Mouse (Mus musculus): ENCODE data around the gene Rnf19b. TPM values are rescaled to one million over a fixed set of nuclear protein-coding genes. Genes with fewer than 3 reads are reported as not detected.

The Rnf19b gene
- total RNA-seq, 2 experiments from 2014 or later = 41.0 to 42.4 TPM

GRCm38 (mm10) chr4:129062281-129063075 lies 4.4 kb downstream of the Rnf19b start:
- DNase-seq (ENCODE audit: low spot score in 2 of 2) = no peak
- TF ChIP-seq CTCF (conservative IDR thresholded peaks at IDR 0.05) = no peak
- Histone ChIP-seq H3K27ac (no peak overlapping the region), H3K4me3 (no peak overlapping the region)

DNA sequence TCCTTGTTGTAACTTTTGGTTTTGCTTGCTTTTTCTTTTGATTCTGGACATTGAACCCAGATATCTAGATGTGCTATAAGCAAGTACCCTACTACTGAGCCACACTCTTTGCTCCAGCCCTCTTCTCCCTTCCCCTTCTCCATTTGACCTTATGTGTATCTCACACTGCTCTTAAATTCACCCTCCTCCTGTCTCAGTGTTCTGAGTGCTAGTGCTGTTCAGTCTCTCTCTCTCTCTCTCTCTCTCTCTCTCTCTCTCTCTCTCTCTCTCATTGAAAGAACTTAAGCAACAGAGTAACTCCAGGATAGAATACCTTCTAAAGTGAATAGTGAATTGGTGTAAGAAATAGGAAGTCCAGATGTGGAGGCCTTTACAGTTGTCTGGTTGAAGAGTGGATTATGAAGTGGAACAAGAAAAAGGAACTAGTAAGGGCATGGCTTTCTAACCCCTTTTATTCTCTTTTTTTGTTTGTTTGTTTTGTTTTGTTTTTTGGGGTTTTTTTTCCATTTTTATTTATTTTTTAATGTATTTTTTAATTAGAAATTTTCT lies 7.7 kb downstream of the Rnf19b start:
- Histone ChIP-seq H3K27ac (no peak overlapping the region), H3K4me3 (no peak overlapping the region)
- no peak for TF ChIP-seq CTCF (conservative IDR thresholded peaks at IDR 0.05)
- no peak for DNase-seq (ENCODE audit: low spot score in 2 of 2)

- DNase-seq (ENCODE audit: low spot score in 2 of 2) = no peak
- no peak overlapping the region for H3K4me3 ChIP-seq
- no peak overlapping the region for H3K27ac ChIP-seq
- peak; percentile 10; the same call in 1 of the 2 replicates for TF ChIP-seq CTCF (conservative IDR thresholded peaks at IDR 0.05)
Observed at GRCm38 (mm10) chr4:129067638-129068415, 9.8 kb downstream of the Rnf19b start.

DNA sequence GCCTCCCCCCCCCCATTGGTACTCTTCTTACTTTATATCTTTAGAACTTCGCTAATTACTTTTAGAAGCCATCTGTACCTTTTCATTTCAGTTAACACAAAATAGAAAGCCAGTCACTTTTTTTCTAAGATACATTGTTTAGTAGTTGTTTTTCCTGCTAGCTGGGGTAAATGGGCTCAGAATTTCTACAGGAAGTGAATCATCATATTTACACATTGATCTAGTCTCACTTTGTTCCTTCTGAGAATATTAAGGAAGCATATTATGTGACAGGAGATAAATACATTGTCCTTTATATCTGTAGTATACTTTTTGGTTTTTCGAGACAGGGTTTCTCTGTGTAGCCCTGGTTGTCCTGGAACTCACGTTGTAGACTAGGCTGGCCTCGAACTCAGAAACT lies 10.8 kb downstream of the Rnf19b start:
- DNase-seq (ENCODE audit: low spot score in 2 of 2) = no peak
- TF ChIP-seq CTCF (conservative IDR thresholded peaks at IDR 0.05) = no peak
- no peak overlapping the region for H3K4me3 ChIP-seq
- no peak overlapping the region for H3K27ac ChIP-seq

- Histone ChIP-seq H3K4me3 (no peak overlapping the region), H3K27ac (no peak overlapping the region)
- no peak for DNase-seq (ENCODE audit: low spot score in 2 of 2)
- no peak for TF ChIP-seq CTCF (conservative IDR thresholded peaks at IDR 0.05)
Observed at GRCm38 (mm10) chr4:129079126-129079525, 21.1 kb downstream of the Rnf19b start.

DNA sequence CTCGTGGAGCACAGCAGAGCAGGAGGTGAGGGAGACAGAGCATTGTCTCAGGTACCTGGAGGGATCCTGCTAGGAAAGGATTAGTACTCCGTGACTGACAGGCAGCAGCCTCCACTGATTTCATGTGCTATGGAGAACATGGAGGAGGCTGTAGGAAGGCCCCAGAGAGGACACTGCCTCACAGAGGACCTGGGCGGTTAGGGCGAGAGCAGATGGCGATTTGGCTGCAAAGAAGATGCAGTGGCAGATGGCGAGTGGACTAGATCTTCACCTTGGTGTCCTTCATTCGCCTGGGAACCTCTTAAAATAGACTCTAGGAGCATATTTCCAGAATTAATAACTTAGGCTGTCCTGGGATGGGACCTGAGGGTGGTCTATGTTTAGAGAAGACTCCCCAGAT lies 23.0 kb downstream of the Rnf19b start:
- no peak for DNase-seq (ENCODE audit: low spot score in 2 of 2)
- H3K4me3 ChIP-seq = no peak overlapping the region
- H3K27ac ChIP-seq = no peak overlapping the region
- no peak for TF ChIP-seq CTCF (conservative IDR thresholded peaks at IDR 0.05)

GRCm38 (mm10) chr4:129081512-129081911 lies 23.4 kb downstream of the Rnf19b start:
- peak in 1 of 2 experiments; percentile 23 for DNase-seq (ENCODE audit: low spot score in 2 of 2)
- Histone ChIP-seq H3K4me3 (no peak overlapping the region), H3K27ac (no peak overlapping the region)
- no peak for TF ChIP-seq CTCF (conservative IDR thresholded peaks at IDR 0.05)

- no peak for DNase-seq (ENCODE audit: low spot score in 2 of 2)
- no peak for TF ChIP-seq CTCF (conservative IDR thresholded peaks at IDR 0.05)
- Histone ChIP-seq H3K4me3 (no peak overlapping the region), H3K27ac (no peak overlapping the region)
Observed at GRCm38 (mm10) chr4:129081939-129082338, 23.9 kb downstream of the Rnf19b start.

DNA sequence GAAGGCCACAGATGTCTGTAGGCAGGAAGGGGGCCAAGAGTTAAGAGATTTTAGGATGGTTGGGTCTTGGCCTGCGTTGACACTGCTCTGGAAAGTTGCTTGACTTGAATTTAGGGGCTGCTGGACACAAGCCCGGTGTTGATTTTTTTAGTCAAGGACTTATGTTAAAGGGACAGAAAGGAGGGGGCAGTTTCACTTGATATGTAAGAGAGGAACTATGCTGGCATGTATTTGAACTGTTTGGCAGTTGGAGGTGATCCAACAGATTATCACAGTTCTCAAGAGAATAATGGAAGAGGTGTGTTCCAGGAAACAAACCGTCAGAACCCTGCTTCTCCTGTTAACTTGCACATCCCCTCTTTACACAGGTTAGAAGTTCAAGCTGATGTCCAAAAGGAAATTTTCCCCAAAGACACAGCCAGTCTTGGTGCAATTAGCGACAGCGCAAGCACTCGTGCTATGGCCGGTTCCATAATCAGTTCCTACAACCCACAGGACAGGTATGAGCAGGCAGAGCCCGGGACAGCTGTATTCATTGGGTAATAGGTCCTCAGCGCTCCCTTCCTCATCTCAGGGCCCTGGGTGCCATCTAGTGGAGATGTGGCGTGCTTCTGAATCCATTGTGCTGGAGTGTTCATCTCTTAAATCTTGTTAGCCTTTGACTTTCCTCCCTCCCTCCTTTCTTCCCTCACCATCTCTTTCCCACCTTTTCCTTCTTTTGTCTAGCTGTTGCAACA lies 24.5 kb downstream of the Rnf19b start:
- no peak overlapping the region for H3K27ac ChIP-seq
- TF ChIP-seq CTCF (conservative IDR thresholded peaks at IDR 0.05) = peak; percentile 89
- H3K4me3 ChIP-seq = no peak overlapping the region
- DNase-seq (ENCODE audit: low spot score in 2 of 2) = peak; percentile 66 to 69

GRCm38 (mm10) chr4:129084896-129085295 lies 26.8 kb downstream of the Rnf19b start:
- Histone ChIP-seq H3K27ac (no peak overlapping the region), H3K4me3 (no peak overlapping the region)
- no peak for TF ChIP-seq CTCF (conservative IDR thresholded peaks at IDR 0.05)
- no peak for DNase-seq (ENCODE audit: low spot score in 2 of 2)

GRCm38 (mm10) chr4:129086078-129086477 lies 28.0 kb downstream of the Rnf19b start:
- TF ChIP-seq CTCF (conservative IDR thresholded peaks at IDR 0.05) = peak; percentile 91
- Histone ChIP-seq H3K27ac (no peak overlapping the region), H3K4me3 (no peak overlapping the region)
- DNase-seq (ENCODE audit: low spot score in 2 of 2) = peak; percentile 55 to 76

DNA sequence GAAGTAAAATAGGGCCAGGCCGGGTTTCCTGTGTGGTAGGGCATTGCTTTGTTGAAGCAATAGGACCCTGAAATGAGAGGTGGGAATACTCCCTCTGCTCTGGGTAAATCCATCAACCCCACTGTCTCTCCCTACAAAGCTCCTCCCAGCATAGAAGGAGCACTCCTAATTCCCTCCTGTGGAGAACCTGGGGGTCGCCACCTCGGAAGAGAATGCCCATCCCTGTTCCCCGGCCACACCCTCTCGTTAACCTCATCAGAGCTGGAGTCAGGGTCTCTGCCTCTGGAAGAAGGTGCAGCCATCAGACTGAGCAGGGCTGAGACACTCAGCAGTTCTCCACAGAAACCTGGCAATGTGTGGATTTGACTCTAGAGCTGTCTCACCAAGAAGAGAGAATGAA lies 29.8 kb downstream of the Rnf19b start:
- H3K27ac ChIP-seq = no peak overlapping the region
- no peak overlapping the region for H3K4me3 ChIP-seq
- TF ChIP-seq CTCF (conservative IDR thresholded peaks at IDR 0.05) = no peak
- DNase-seq (ENCODE audit: low spot score in 2 of 2) = no peak

DNA sequence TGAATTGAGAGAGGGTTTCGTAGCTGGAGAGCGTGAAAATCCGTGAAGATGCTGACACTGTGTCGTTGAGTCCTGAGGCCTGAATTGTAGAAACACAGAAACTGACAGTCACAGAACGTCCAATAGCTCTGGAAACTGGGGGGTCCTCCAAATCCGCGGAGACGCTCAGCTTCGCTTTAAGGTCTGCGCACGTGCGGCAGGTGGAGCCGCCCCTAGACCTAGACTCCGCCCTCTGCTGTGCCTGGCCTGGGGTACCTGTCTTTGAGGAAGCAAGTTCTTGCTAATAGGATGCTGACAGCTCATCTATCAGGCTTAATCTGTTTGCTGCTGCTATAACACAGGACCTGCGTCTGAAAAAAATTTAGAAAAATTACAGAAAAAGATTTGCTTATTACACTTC lies 37.2 kb downstream of the Rnf19b start:
- no peak for DNase-seq (ENCODE audit: low spot score in 2 of 2)
- no peak overlapping the region for H3K4me3 ChIP-seq

More for the DNA sequence above, 37.2 kb downstream of the Rnf19b start:
- H3K27ac ChIP-seq = no peak overlapping the region
- TF ChIP-seq CTCF (conservative IDR thresholded peaks at IDR 0.05) = no peak

Measured in layer of hippocampus, adult 2 months (tissue).